Mouse (Mus musculus): ENCODE measurements around the gene St6galnac3. TPM values are rescaled to one million over a fixed set of nuclear protein-coding genes. Genes with fewer than 3 reads are reported as not detected.

The St6galnac3 gene
- total and polyA plus RNA-seq, 3 experiments, result 0.08 to 1.1 (median 0.38) TPM

DNA sequence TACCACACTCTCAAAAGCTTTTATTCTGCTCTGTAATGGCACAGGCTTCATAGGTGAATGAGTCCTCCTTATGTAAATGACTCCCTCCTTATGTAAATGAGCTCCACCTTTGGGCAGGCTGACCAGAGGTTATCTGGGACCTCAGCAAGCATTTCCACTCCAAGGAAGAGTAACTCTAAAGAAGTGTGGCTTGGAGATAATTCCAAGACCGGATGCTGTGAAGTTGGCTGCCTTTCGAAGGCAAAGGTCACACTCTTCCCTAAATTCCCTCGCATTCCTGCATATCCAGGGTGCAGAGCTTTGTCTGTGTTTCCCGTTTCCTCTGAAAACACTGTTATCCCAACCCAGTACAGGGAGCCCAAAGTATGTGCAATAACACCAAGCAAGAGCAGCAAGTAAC, 142.9 kb downstream of the St6galnac3 start:
- DNase-seq (ENCODE audit: extremely low read depth), result no peak
- TF ChIP-seq ETS1 (conservative IDR thresholded peaks at IDR 0.05; ENCODE audit: low read depth, low read length), result no peak
- TF ChIP-seq CHD1 (IDR thresholded peaks at IDR 0.05; ENCODE audit: low read depth, low read length), result no peak
- TF ChIP-seq MEF2A (IDR thresholded peaks at IDR 0.05; ENCODE audit: borderline replicate concordance, low read depth, low read length), result no peak
- no peak for TF ChIP-seq TCF12 (IDR thresholded peaks at IDR 0.05; ENCODE audit: low read depth, low read length)
- no peak for TF ChIP-seq E2F4 (IDR thresholded peaks at IDR 0.05; ENCODE audit: insufficient replicate concordance, low read depth, low read length)
- no peak for TF ChIP-seq EP300 (IDR thresholded peaks at IDR 0.05; ENCODE audit: low read length)
- TF ChIP-seq USF2 (conservative IDR thresholded peaks at IDR 0.05; ENCODE audit: low read depth, low read length), result no peak
- no peak for TF ChIP-seq BHLHE40 (IDR thresholded peaks at IDR 0.05; ENCODE audit: low read depth, low read length)
- TF ChIP-seq RAD21 (IDR thresholded peaks at IDR 0.05; ENCODE audit: low read depth, low read length), result no peak
- no peak for TF ChIP-seq TBP (conservative IDR thresholded peaks at IDR 0.05; ENCODE audit: low read depth, low read length)
- no peak for TF ChIP-seq RCOR1 (conservative IDR thresholded peaks at IDR 0.05; ENCODE audit: low read depth, low read length)
- TF ChIP-seq ZNF384 (IDR thresholded peaks at IDR 0.05; ENCODE audit: low read depth, low read length), result no peak
- no peak for TF ChIP-seq USF1 (IDR thresholded peaks at IDR 0.05; ENCODE audit: low read depth, low read length)
- no peak for TF ChIP-seq POLR2AphosphoS2 (IDR thresholded peaks at IDR 0.05; ENCODE audit: low read depth, low read length)
- no peak for TF ChIP-seq CHD2 (IDR thresholded peaks at IDR 0.05; ENCODE audit: low read length)
- TF ChIP-seq ZC3H11A (IDR thresholded peaks at IDR 0.05; ENCODE audit: low read depth, low read length), result no peak
- no peaks in the 10 kb centered on the region for H3K27me3 ChIP-seq (replicated peaks)
- no peaks in the 10 kb centered on the region; a peak in 1 of 4 replicates for H3K4me1 ChIP-seq (ENCODE audit: control insufficient read depth in 1 of 2, insufficient read depth in 2 of 2)
- H3K9ac ChIP-seq (ENCODE audit: insufficient read depth, low read depth), result no peak overlapping the region
- no peaks in the 10 kb centered on the region for H3K9me3 ChIP-seq (replicated peaks; ENCODE audit: low read length)
- no peak overlapping the region for H3K27ac ChIP-seq (ENCODE audit: insufficient read depth, low read depth)
- H3K79me2 ChIP-seq (replicated peaks; ENCODE audit: control insufficient read depth, extremely low read depth, insufficient read depth, poor library complexity, severe bottlenecking), result no peaks in the 10 kb centered on the region
- H3K4me2 ChIP-seq (ENCODE audit: insufficient read depth, low read depth, poor library complexity, severe bottlenecking), result no peak overlapping the region
- no peak overlapping the region for H3K4me3 ChIP-seq (replicated peaks in 1 of 3; ENCODE audit: low read depth in 2 of 3, low read length in 2 of 3, poor library complexity in 1 of 3)
- dilution Hi-C loops (cut with MboI; ENCODE audit: extremely low pct_ligation_motif_present, extremely low pct_unique_long_range_greater_than_20kb, low sequenced_read_pairs) (no loop called here), in situ Hi-C loops (cut with MboI; ENCODE audit: low pct_ligation_motif_present, low pct_unique_long_range_greater_than_20kb, low sequenced_read_pairs) (no loop called here)
- H3K36me3 ChIP-seq (replicated peaks in 1 of 2; ENCODE audit: control insufficient read depth in 1 of 2, insufficient read depth in 1 of 2, low read length in 1 of 2), result no peaks in the 10 kb centered on the region

GRCm38 (mm10) chr3:153580625-153581024, 144.3 kb downstream of the St6galnac3 start:
- dilution Hi-C loops (cut with MboI; ENCODE audit: extremely low pct_ligation_motif_present, extremely low pct_unique_long_range_greater_than_20kb, low sequenced_read_pairs) (no loop called here), in situ Hi-C loops (cut with MboI; ENCODE audit: low pct_ligation_motif_present, low pct_unique_long_range_greater_than_20kb, low sequenced_read_pairs) (no loop called here)
- Histone ChIP-seq H3K27ac (ENCODE audit: insufficient read depth, low read depth) (no peak overlapping the region), H3K4me1 (ENCODE audit: control insufficient read depth in 1 of 2, insufficient read depth in 2 of 2) (no peaks in the 10 kb centered on the region; a peak in 1 of 4 replicates), H3K79me2 (replicated peaks; ENCODE audit: control insufficient read depth, extremely low read depth, insufficient read depth, poor library complexity, severe bottlenecking) (no peaks in the 10 kb centered on the region), H3K9ac (ENCODE audit: insufficient read depth, low read depth) (no peak overlapping the region), H3K27me3 (replicated peaks) (no peaks in the 10 kb centered on the region), H3K9me3 (replicated peaks; ENCODE audit: low read length) (no peaks in the 10 kb centered on the region), H3K36me3 (replicated peaks in 1 of 2; ENCODE audit: control insufficient read depth in 1 of 2, insufficient read depth in 1 of 2, low read length in 1 of 2) (no peaks in the 10 kb centered on the region), H3K4me2 (ENCODE audit: insufficient read depth, low read depth, poor library complexity, severe bottlenecking) (no peak overlapping the region), H3K4me3 (replicated peaks in 1 of 3; ENCODE audit: low read depth in 2 of 3, low read length in 2 of 3, poor library complexity in 1 of 3) (no peak overlapping the region)
- TF ChIP-seq CTCF (conservative IDR thresholded peaks at IDR 0.05 in 1 of 2, IDR thresholded peaks at IDR 0.05 in 1 of 2; ENCODE audit: low read depth in 2 of 2, low read length in 2 of 2) (no peak), EP300 (IDR thresholded peaks at IDR 0.05; ENCODE audit: low read length) (no peak)
- no peak for DNase-seq (ENCODE audit: extremely low read depth)

Data from CH12.LX (cell line).